Mouse (Mus musculus) heart, postnatal 0 days (tissue): Measurements from ENCODE around the gene Med7. TPM values are rescaled to one million over a fixed set of nuclear protein-coding genes. Genes with fewer than 3 reads are reported as not detected.

Experiments used
- ATAC-seq: fragments of 200-750 bp; cut with Nextera tagmentation; 2 replicates; pipeline ENCODE4 v1.8.0; 2017; ENCODE audit warnings: low read depth, moderate number of reproducible peaks, moderate library complexity; ENCODE audit not compliant: insufficient read depth
- DNase-seq: peaks from one replicate; pipeline ENCODE4 v3.0.0-alpha.2; 2016; ENCODE audit warnings: low spot score
- H3K27ac ChIP-seq: fragments of 300-500 bp; sonication (generic); 2 replicates; pipeline ENCODE4 v1.5.1; 2014; ENCODE audit warnings: low read depth, mild to moderate bottlenecking
- H3K27me3 ChIP-seq: fragments of 300-500 bp; sonication (generic); 2 replicates; pipeline ENCODE4 v1.6.1; 2014; ENCODE audit warnings: low read length, mixed read lengths; ENCODE audit not compliant: control insufficient read depth, insufficient read depth
- H3K36me3 ChIP-seq: fragments of 300-500 bp; sonication (generic); replicated peaks from 2 replicates; pipeline ENCODE4 v1.6.1; 2014; ENCODE audit warnings: low read length, mixed read lengths; ENCODE audit not compliant: control insufficient read depth, insufficient read depth
- H3K4me1 ChIP-seq: fragments of 300-500 bp; sonication (generic); 2 replicates; pipeline ENCODE4 v1.6.1; 2014; ENCODE audit warnings: antibody characterized with exemption; ENCODE audit not compliant: control insufficient read depth, insufficient read depth
- H3K4me2 ChIP-seq: fragments of 300-500 bp; sonication (generic); 2 replicates; pipeline ENCODE4 v1.6.1; 2014; ENCODE audit warnings: low read depth, mild to moderate bottlenecking, low read length, moderate library complexity
- H3K4me3 ChIP-seq: fragments of 300-500 bp; sonication (generic); 2 replicates; pipeline ENCODE4 v1.5.1; 2014; ENCODE audit warnings: low read depth, low read length
- H3K9ac ChIP-seq: fragments of 300-500 bp; sonication (generic); replicated peaks from 2 replicates; pipeline ENCODE4 v1.6.1; 2014; ENCODE audit warnings: low read depth, low read length, mixed read lengths
- H3K9me3 ChIP-seq: fragments of 300-500 bp; sonication (generic); replicated peaks from 2 replicates; pipeline ENCODE4 v1.6.1; 2016; ENCODE audit warnings: low read length; ENCODE audit not compliant: control insufficient read depth
- CTCF ChIP-seq: IDR thresholded peaks from 2 replicates; pipeline ENCODE4 v1.5.1; 2016; ENCODE audit warnings: antibody characterized with exemption, control low read depth, low read depth
- EP300 ChIP-seq: IDR thresholded peaks from 2 replicates; pipeline ENCODE4 v1.6.1; 2016; ENCODE audit warnings: antibody characterized with exemption, low read depth
- WGBS: fragments of 180-500 bp; shearing (Covaris S2); extraction: QIAGEN DNeasy Blood & Tissue Kit; methylation state at CpG from one replicate; pipeline ENCODE4 v1.1.7; 2014; 5-methylcytosine and 5-hydroxymethylcytosine counted together
- polyA plus RNA-seq: library from polyadenylated mRNA; unstranded; fragments of >200 nt; fragmentation: Nextera tagmentation; extraction: Ambion mirVana; gene quantifications from 2 replicates; pipeline ENCODE4 v1.2.1, GENCODE M21; 2015
- total RNA-seq: library from RNA; depleted of rRNA; stranded (reverse); fragments of >200 nt; gene quantifications from 2 replicates; pipeline ENCODE4 v1.2.3, GENCODE M21; 2014; ENCODE audit warnings: low replicate concordance

The Med7 gene
- total and polyA plus RNA-seq, 2 experiments from 2014 or later = 7.2 to 44.0 TPM

DNA sequence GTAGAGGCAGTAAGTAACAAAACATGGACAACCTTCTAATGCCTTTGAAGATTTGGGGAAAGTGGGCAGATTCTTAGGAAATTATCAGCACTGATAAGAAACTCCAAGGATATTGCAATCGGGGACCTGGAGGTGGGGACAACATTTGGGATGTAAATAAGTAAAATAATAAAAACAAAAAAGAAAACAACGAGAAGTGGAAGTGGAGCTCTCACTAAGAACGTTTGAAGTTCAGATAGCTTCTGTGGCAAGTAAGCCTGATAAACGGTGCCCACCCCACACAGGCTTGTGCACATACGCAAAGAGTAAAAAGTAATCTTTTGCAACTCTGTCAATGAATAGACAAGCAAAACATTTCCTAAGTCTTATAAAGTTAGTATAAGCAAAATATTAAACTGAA lies 7.3 kb downstream of the Med7 start:
- WGBS = 80% methylated on average over 5 of the region's 5 CpGs
- no peak for TF ChIP-seq EP300
- no peak for TF ChIP-seq CTCF

DNA sequence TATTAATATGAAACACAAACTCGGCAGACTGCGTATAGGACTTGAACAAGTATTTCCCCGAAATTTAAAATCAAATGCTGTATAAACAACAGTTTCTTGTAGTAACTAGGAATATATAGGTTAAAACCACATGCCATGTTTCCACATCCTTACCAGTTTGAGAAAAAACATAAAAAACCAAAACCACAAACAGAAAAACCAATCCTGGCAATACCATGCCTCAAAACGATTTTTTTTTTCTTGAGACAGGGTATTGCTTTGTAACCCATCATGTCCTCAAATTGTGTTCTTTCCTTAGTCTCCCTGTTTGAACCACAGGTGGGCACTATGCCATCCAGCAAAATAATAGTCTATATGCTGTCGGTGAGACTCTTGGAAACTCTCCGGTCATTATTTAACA lies 9.4 kb downstream of the Med7 start:
- TF ChIP-seq CTCF (no peak), EP300 (no peak)
- WGBS = 87% methylated on average over 6 of the region's 6 CpGs
- Histone ChIP-seq H3K4me3 (no peak overlapping the region), H3K27me3 (no peaks in the 10 kb centered on the region), H3K4me2 (no peak overlapping the region), H3K27ac (no peak overlapping the region), H3K9me3 (no peaks in the 10 kb centered on the region), H3K36me3 (peaks cover 5% of the 10 kb centered on the region; the same call in 1 of the 2 replicates), H3K4me1 (no peaks in the 10 kb centered on the region), H3K9ac (no peak overlapping the region)
- no peak for ATAC-seq
- no peak for DNase-seq

More for the DNA sequence above, 7.3 kb downstream of the Med7 start:
- Histone ChIP-seq H3K9ac (no peak overlapping the region), H3K27ac (no peak overlapping the region), H3K4me2 (no peak overlapping the region), H3K36me3 (peaks cover 13% of the 10 kb centered on the region), H3K9me3 (no peaks in the 10 kb centered on the region), H3K4me3 (no peak overlapping the region), H3K27me3 (no peaks in the 10 kb centered on the region), H3K4me1 (no peaks in the 10 kb centered on the region)
- no peak for DNase-seq
- no peak for ATAC-seq

DNA sequence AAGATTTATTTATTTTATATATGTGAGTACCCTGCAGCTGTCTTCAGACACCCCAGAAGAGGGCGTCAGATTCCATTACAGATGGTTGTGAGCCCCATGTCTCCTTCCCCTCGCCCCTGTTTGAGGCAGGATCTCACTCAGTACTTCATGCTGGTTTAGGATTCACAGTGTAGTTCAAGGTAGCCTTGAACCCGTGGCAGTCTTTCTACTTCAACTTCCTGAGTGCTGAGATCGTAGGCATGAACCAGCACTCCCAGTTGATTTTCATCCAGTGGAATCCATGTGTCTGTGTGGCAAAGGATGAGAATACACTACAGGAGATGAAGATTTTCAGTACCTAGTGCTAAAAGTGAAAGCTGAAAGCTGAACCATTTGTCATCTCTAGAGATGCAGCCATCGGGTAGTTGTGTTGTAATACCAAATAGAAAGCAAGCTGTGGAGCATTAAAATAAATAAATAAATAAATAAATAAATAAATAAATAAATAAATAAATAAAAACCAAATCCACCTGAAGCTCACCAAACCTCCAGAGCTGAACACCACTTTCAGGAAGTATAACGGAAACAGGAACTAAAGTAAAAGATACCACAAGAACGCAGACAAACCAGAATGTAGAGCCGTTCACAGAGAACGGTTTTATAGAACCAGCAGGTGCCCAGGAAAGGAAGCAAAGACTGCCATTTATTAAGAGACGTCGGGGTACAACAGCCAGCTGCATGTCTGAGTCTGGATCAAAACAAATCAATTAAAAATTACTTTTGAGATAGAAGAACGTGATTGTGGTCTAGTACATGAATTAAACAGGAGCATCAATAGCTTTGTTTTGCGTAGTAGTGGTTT lies 11.1 kb downstream of the Med7 start:
- Histone ChIP-seq H3K4me2 (no peak overlapping the region), H3K4me1 (no peaks in the 10 kb centered on the region), H3K27me3 (no peaks in the 10 kb centered on the region), H3K4me3 (no peak overlapping the region), H3K36me3 (0 out of 2 replicates have a peak, but pooled peaks cover 2% of the 10 kb centered on the region), H3K9ac (no peak overlapping the region), H3K9me3 (no peaks in the 10 kb centered on the region), H3K27ac (no peak overlapping the region)
- TF ChIP-seq EP300 = no peak
- no peak for TF ChIP-seq CTCF
- DNase-seq (no peak), ATAC-seq (no peak)
- WGBS = 70% methylated on average over 13 of the region's 13 CpGs

DNA sequence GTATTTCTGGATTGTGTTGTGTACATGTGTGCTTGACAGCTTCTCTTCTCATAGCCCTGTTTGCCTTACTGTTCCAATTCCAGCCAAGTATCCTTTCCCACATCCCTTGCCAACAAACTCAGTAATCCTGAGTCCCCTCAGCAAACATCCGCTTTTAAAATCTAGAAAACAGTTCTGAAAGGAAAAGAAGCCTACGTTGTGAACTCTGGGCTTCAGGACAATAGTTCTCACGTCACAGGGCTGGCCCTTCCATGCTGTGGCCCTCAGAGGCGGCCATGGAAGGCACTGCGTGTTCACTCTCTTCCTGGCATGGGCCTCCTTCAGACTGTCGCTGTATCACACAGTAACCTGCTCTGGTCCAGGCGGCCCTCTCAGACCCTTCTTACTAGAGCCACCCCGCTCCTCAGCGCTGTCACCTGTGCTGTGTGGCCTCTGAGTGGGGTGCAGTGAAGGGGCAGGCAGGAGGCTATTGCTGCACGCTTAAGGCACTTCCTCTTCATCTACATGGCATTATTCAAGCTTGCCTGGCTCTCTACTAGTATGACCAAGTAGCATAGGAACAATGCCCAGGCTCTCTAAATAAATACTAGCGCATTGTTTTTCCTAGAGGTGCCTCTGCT lies 12.8 kb downstream of the Med7 start:
- 74% methylated on average over 11 of the region's 11 CpGs for WGBS
- Histone ChIP-seq H3K9ac (no peak overlapping the region), H3K4me2 (no peak overlapping the region), H3K4me3 (no peak overlapping the region), H3K36me3 (no peaks in the 10 kb centered on the region), H3K4me1 (no peaks in the 10 kb centered on the region), H3K27me3 (no peaks in the 10 kb centered on the region), H3K9me3 (no peaks in the 10 kb centered on the region), H3K27ac (no peak overlapping the region)
- no peak for DNase-seq
- TF ChIP-seq CTCF (no peak), EP300 (no peak)
- ATAC-seq = no peak

DNA sequence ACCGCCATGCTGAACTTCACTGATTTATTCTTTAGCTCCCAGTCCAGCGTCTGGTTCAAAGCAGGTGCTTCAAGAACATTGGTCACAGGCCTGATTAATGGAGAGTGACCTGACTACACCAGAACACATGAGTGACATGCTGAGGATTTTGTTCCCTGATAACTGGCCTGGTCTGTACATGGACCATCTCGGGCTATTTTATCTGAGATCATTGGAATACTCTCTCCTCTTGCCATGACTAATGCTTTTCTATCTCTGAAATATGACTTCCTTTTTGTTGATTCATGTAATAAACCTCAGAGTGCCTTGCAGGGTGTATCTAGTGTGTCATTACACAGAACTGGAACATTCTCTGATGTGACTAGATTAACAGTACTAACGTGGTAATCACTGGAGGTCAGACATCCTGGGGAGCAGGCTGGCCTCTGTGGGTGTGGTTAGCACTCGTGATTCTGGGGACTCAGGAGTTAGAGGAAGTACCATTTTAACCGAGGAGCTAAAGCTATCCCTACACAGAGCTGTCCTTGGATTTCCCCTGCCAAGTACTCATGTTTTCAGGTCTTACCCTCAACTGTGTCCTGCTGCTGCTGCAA lies 17.8 kb downstream of the Med7 start, which contains the start of gene Havcr2:
Havcr2 (plus strand) TSS at position 483 of the 593 bp plus-strand sequence.
- Histone ChIP-seq H3K9me3 (no peaks in the 10 kb centered on the region), H3K27ac (no peak within 1 kb of the TSS), H3K27me3 (no peaks in the 10 kb centered on the region), H3K9ac (no peak within 1 kb of the TSS), H3K36me3 (no peaks in the 10 kb centered on the region), H3K4me3 (no peak within 1 kb of the TSS), H3K4me2 (no peak within 1 kb of the TSS), H3K4me1 (no peaks in the 10 kb centered on the region)
- ATAC-seq = no peak
- 62% methylated on average over 6 of the region's 6 CpGs for WGBS
- no peak for DNase-seq
- no peak for TF ChIP-seq EP300
- no peak for TF ChIP-seq CTCF
